Mouse (Mus musculus) midbrain, embryonic 16.5 days (tissue): ENCODE results near the gene Gstp1. TPM values are rescaled to one million over a fixed set of nuclear protein-coding genes. Genes with fewer than 3 reads are reported as not detected.
"Not testable (repeated sequence)": the region's sequence is repeated elsewhere in the genome, so short reads cannot be mapped to it uniquely, and the experiment has no call there.

ENCODE experiments used
- ATAC-seq: fragments of 200-750 bp; cut with Nextera tagmentation; 2 replicates; pipeline ENCODE4 v1.8.0; 2017; ENCODE audit warnings: moderate TSS enrichment
- H3K27ac ChIP-seq: fragments of 300-500 bp; sonication (generic); 2 replicates; pipeline ENCODE4 v1.5.1; 2014; ENCODE audit warnings: mild to moderate bottlenecking, low read length, mixed read lengths
- H3K27me3 ChIP-seq: fragments of 300-500 bp; sonication (generic); 2 replicates; pipeline ENCODE4 v1.6.1; 2014; ENCODE audit warnings: low read depth, low read length, mixed read lengths; ENCODE audit not compliant: control insufficient read depth, insufficient read depth
- H3K36me3 ChIP-seq: fragments of 300-500 bp; sonication (generic); 2 replicates; pipeline ENCODE4 v1.6.1; 2014; ENCODE audit warnings: mild to moderate bottlenecking, low read length, moderate library complexity, mixed read lengths; ENCODE audit not compliant: control insufficient read depth, insufficient read depth
- H3K4me1 ChIP-seq: fragments of 300-500 bp; sonication (generic); 2 replicates; pipeline ENCODE4 v1.6.1; 2014; ENCODE audit warnings: mild to moderate bottlenecking, low read length, mixed read lengths; ENCODE audit not compliant: control insufficient read depth, insufficient read depth
- H3K4me2 ChIP-seq: fragments of 300-500 bp; sonication (generic); 2 replicates; pipeline ENCODE4 v1.6.1; 2014; ENCODE audit warnings: mild to moderate bottlenecking, low read length, mixed read lengths
- H3K4me3 ChIP-seq: fragments of 300-500 bp; sonication (generic); 2 replicates; pipeline ENCODE4 v1.5.1; 2014; ENCODE audit warnings: low read depth, mild to moderate bottlenecking, low read length, moderate library complexity, mixed read lengths
- H3K9ac ChIP-seq: fragments of 300-500 bp; sonication (generic); 2 replicates; pipeline ENCODE4 v1.6.1; 2014; ENCODE audit warnings: low read depth, low read length, mixed read lengths
- H3K9me3 ChIP-seq: fragments of 300-500 bp; sonication (generic); replicated peaks from 2 replicates; pipeline ENCODE4 v1.6.1; 2014; ENCODE audit warnings: mild to moderate bottlenecking, low read length, mixed read lengths; ENCODE audit not compliant: control insufficient read depth, poor library complexity, severe bottlenecking
- WGBS: fragments of 180-500 bp; shearing (Covaris S2); extraction: QIAGEN DNeasy Blood & Tissue Kit; methylation state at CpG from one replicate; pipeline ENCODE4 v1.1.7; 2014; 5-methylcytosine and 5-hydroxymethylcytosine counted together
- polyA plus RNA-seq: library from polyadenylated mRNA; unstranded; fragments of >200 nt; fragmentation: Nextera tagmentation; extraction: Ambion mirVana; gene quantifications from 2 replicates; pipeline ENCODE4 v1.2.1, GENCODE M21; 2015

Gstp1 gene
- polyA plus RNA-seq, 1 experiment from 2014 or later = 577 TPM

DNA sequence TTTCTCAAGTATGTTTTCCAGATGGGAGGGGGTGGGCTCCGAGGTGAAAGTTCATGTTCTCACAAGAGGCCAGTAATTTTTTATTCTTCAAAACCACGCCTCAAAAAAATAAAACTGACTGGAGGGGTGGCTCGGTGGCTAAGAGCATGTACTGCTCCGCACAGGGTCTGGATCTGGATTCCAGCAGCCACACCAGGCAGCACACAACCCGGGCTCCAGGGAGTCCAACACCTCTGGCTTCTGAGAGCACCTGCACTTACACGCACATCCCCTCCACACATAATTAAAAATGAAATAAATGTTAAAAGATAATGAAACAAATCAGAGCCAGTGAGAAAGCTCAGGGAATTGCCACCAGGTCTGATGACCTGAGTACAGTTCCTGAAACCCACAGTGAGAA, 28.5 kb upstream of the Gstp1 start:
- Histone ChIP-seq H3K27me3 (no peaks in the 10 kb centered on the region), H3K36me3 (no peaks in the 10 kb centered on the region), H3K4me3 (no peak overlapping the region), H3K4me1 (no peaks in the 10 kb centered on the region), H3K4me2 (no peak overlapping the region), H3K9ac (no peak overlapping the region), H3K9me3 (no peaks in the 10 kb centered on the region), H3K27ac (no peak overlapping the region)
- 80% methylated on average over 6 of the region's 6 CpGs for WGBS
- no peak for ATAC-seq

DNA sequence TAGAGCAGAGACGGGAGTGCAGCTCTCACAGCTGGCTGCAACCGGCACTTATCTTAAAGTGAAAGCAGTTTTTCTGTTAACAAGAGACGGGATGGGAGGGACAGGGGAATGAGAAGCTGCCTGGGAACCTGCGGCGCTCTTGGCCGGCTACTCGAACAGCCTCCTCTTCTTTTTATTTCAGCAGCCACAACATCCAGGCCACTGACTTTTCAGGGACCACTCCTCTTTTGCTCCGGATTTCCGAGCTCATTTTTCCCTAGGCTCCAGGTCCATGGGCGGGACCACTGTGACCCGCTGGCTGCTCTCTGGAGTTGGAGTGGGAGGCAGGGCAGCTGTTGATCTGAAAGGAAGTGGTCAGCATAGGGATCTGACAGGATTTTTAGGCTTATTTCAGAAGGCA, 26.7 kb upstream of the Gstp1 start:
- H3K4me1 ChIP-seq, H3K27ac ChIP-seq, H3K4me3 ChIP-seq, H3K36me3 ChIP-seq, H3K4me2 ChIP-seq, H3K27me3 ChIP-seq, ATAC-seq, H3K9me3 ChIP-seq, H3K9ac ChIP-seq: not testable (repeated sequence)
- WGBS = no CpG with 5 or more reads among the region's 11 CpGs

DNA sequence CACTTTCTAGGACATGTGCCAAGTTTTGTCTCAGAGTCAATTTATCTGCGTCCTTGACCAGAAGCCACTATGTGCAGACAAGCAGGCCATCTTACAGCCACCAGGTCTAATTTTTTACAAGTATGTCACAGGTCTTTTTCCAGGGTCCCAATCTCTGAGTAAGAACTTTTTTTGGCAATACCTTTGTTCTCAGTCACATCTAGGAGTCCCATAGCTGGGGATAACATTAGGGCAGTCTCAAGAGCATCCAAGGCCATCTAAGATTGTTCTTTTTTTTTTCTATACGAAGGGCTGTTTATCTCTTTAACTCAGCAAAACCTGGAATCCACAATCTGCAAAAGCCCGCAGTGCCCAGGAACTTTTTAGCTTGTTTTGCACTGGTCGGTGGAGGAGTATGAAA, 25.6 kb upstream of the Gstp1 start:
- H3K4me3 ChIP-seq, H3K9me3 ChIP-seq, ATAC-seq, H3K27ac ChIP-seq, H3K9ac ChIP-seq, H3K36me3 ChIP-seq, H3K4me2 ChIP-seq, H3K4me1 ChIP-seq, H3K27me3 ChIP-seq: not testable (repeated sequence)
- WGBS = 84% methylated on average over 2 of the region's 4 CpGs

DNA sequence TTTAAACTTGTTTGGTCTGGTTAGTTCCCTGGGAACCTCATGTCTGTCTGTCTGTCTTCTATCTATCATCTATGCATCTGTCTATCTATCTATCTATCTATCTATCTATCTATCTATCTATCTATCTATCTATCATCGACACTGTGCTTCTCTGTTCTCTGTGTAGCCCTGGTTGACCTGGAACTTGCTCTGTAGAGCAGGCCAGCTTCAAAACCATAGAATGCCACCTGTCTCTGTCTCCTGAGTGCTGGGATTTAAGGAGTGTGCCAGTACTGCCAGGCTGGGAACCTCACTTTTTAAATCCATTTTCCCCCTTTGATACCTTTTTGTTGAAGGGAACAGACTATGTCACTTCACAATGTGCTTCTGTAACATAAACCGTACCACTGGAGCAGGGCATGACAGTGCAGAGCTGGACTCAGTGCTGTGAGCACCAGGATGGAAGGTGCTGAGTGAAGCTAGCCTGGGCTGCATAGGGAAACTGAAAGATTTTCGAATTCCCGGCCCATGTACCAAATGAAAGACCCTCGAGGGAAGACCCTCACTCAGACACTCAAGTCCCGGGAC, 23.2 kb upstream of the Gstp1 start:
- no peak overlapping the region for H3K27ac ChIP-seq
- no peaks in the 10 kb centered on the region for H3K4me1 ChIP-seq
- H3K36me3 ChIP-seq = no peaks in the 10 kb centered on the region
- no peak overlapping the region for H3K4me2 ChIP-seq
- no peak for ATAC-seq
- no peaks in the 10 kb centered on the region for H3K27me3 ChIP-seq
- no peak overlapping the region for H3K9ac ChIP-seq
- H3K4me3 ChIP-seq = no peak overlapping the region
- 89% methylated on average over 6 of the region's 6 CpGs for WGBS
- no peaks in the 10 kb centered on the region for H3K9me3 ChIP-seq

DNA sequence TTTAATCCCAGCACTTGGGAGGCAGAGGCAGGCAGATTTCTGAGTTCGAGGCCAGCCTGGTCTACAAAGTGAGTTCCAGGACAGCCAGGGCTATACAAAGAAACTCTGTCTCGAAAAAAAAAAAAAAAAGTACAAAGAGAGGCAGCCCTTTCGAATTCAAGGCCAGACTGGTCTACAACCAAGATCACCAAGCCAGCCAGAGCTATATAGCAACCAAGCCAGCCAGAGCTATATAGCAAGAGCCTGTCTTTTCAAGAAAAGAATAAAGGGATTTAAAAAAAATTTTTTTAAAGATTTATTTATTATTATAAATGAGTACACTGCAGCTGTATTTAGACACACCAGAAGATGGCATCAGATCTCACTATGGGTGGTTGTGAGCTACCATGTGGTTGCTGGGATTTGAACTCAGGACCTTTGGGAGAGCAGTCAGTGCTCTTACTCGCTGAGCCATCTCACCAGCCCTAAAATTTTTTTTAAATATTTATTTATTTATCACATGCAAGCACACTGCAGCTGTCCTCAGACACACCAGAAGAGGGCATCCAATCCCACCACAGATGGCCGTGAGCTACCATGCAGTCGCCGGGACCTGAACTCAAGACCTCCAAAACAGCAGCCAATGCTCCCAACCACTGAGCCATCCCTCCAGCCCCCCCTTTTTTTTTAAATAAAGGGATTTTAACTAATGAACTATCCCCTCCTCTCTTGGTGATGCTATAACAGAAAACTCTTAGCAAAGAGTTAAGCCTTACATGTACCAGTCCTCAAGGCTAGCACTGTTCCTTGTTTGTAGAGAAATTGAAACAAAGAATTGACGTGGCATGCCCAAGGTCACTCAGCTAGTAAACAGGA, 22.5 kb upstream of the Gstp1 start:
- H3K36me3 ChIP-seq, H3K9me3 ChIP-seq, H3K4me2 ChIP-seq, H3K27me3 ChIP-seq, H3K9ac ChIP-seq, H3K4me3 ChIP-seq, H3K4me1 ChIP-seq, H3K27ac ChIP-seq, ATAC-seq: not testable (repeated sequence)
- WGBS = 87% methylated on average over 8 of the region's 8 CpGs

DNA sequence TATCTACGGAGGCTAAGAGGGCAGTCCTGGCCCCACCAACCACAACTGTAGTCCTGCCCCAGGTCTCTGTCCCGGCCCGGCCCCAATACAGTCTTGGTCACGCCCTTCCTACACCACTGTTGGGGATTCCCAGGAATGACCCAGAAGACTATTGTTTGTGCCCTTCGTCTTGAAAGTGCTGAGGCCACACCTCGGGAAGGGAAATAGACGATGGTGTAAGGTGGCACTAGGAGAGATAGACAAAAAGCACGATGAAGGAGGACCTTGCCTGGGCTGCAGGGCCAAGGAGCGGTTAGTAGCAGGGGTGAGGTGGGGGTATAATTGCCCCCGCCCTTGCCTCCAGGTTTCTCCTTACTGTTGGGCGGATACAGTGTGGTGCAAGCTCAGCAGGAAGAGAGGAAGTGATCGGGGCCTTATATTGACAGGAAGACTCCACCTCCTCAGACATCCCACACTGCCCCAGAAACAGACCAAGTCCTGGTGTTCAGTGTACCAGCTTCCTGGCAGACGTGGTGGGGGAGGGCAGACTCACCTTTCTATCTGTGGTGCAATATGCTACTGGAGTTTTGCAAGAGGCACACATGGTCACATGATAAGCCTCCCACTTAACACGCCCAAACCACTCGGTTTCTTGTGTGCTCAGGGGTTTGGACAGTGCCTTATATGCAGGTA, 21.4 kb upstream of the Gstp1 start, which contains the start of gene Gstp3:
Gene Gstp3 (minus strand): TSS at position 501 of the 672 bp plus-strand sequence.
- Histone ChIP-seq H3K9me3 (no peaks in the 10 kb centered on the region), H3K27ac (no peak within 1 kb of the TSS), H3K4me2 (no peak within 1 kb of the TSS), H3K9ac (no peak within 1 kb of the TSS), H3K36me3 (no peaks in the 10 kb centered on the region), H3K4me1 (no peaks in the 10 kb centered on the region), H3K27me3 (no peaks in the 10 kb centered on the region), H3K4me3 (no peak within 1 kb of the TSS)
- 87% methylated on average over 15 of the region's 15 CpGs for WGBS
- no peak for ATAC-seq

DNA sequence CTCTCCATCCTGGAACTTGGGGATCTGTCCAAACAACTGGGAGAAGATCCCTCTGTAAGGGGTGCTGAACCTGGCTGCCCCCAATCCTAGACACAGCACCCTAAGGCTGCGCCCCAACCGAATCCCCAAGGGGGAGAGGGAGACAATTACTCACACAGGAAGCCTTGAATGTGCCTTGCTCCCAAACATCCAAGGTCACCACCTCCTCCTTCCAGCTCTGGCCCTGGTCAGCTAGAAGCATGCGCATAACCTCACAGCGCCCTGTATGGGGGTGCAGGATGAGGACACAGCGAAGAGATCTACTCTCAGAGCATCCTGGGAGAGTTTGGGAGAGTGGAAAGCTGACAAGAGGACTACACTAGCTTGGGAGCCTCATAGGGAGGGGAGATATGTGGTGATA, 20.8 kb upstream of the Gstp1 start:
- Histone ChIP-seq H3K4me1 (no peaks in the 10 kb centered on the region), H3K4me2 (no peak overlapping the region), H3K4me3 (no peak overlapping the region), H3K36me3 (no peaks in the 10 kb centered on the region), H3K9ac (no peak overlapping the region), H3K27me3 (no peaks in the 10 kb centered on the region), H3K9me3 (no peaks in the 10 kb centered on the region), H3K27ac (no peak overlapping the region)
- WGBS = 86% methylated on average over 5 of the region's 5 CpGs
- no peak for ATAC-seq

DNA sequence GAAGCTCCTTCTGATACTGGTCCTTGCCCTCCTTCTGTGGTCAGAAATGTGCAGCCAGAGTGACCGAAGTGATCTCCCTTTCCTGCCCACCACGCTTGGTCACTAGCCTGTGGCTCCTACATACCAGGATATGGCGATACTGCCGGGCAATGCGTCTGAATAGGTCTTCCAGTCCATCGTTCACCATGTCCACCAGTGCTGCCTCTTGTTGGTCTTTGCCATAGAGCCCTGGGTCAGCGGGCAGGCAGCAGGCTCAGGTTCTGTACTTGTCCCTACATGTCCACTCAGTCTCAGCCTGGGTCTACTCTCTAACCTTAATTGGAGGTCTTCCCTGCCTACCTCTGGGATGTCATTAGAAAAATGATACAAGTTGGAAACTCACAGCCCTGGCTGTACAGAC, 20.2 kb upstream of the Gstp1 start:
- Histone ChIP-seq H3K27ac (no peak overlapping the region), H3K9me3 (no peaks in the 10 kb centered on the region), H3K36me3 (no peaks in the 10 kb centered on the region), H3K4me1 (no peaks in the 10 kb centered on the region), H3K4me2 (no peak overlapping the region), H3K4me3 (no peak overlapping the region), H3K9ac (no peak overlapping the region), H3K27me3 (no peaks in the 10 kb centered on the region)
- WGBS = 90% methylated on average over 7 of the region's 7 CpGs
- no peak for ATAC-seq

DNA sequence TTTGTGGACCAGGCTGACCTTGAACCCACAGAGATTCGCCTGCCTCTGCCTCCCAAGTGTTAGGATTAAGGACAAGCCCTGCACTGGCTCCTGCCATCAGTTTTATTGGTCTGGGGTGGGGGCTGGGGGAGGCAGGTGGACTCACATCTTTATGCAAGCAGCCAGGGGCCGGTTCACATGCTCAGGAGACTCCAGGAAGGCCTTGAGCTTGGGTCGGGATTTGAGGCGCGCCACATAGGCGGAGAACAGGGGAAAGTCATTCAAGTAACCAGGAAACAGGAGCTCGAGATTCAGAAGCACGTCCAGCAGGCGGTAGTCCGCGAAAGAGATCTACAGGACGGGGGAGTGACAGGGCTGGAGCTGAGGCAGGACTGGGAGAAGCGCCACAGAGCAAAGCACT, 19.6 kb upstream of the Gstp1 start:
- H3K9ac ChIP-seq = no peak overlapping the region
- H3K9me3 ChIP-seq = no peaks in the 10 kb centered on the region
- H3K4me1 ChIP-seq = no peaks in the 10 kb centered on the region
- no peak overlapping the region for H3K4me3 ChIP-seq
- H3K36me3 ChIP-seq = no peaks in the 10 kb centered on the region
- no peaks in the 10 kb centered on the region for H3K27me3 ChIP-seq
- no peak overlapping the region for H3K27ac ChIP-seq
- H3K4me2 ChIP-seq = no peak overlapping the region
- ATAC-seq = no peak
- 81% methylated on average over 13 of the region's 13 CpGs for WGBS
